Mouse (Mus musculus) neural tube, embryonic 13.5 days (tissue): ENCODE results near the gene Ikzf1. TPM values are rescaled to one million over a fixed set of nuclear protein-coding genes. Genes with fewer than 3 reads are reported as not detected.

ENCODE experiments used
- ATAC-seq: fragments of 200-750 bp; cut with Nextera tagmentation; 2 replicates; pipeline ENCODE4 v1.8.0; 2017; ENCODE audit warnings: low read depth, mild to moderate bottlenecking, moderate TSS enrichment, moderate library complexity
- H3K27ac ChIP-seq: fragments of 300-500 bp; sonication (generic); replicated peaks from 2 replicates; pipeline ENCODE4 v1.5.1; 2015; ENCODE audit warnings: moderate library complexity, mild to moderate bottlenecking, inconsistent platforms
- H3K27me3 ChIP-seq: fragments of 300-500 bp; sonication (generic); 2 replicates; pipeline ENCODE4 v1.6.1; 2015; ENCODE audit warnings: mild to moderate bottlenecking, inconsistent platforms
- H3K36me3 ChIP-seq: fragments of 300-500 bp; sonication (generic); 2 replicates; pipeline ENCODE4 v1.6.1; 2015; ENCODE audit warnings: mild to moderate bottlenecking, inconsistent platforms
- H3K4me1 ChIP-seq: fragments of 300-500 bp; sonication (generic); replicated peaks from 2 replicates; pipeline ENCODE4 v1.6.1; 2015; ENCODE audit warnings: inconsistent platforms
- H3K4me2 ChIP-seq: fragments of 300-500 bp; sonication (generic); 2 replicates; pipeline ENCODE4 v1.6.1; 2015; ENCODE audit warnings: inconsistent platforms, mild to moderate bottlenecking, moderate library complexity
- H3K4me3 ChIP-seq: fragments of 300-500 bp; sonication (generic); 2 replicates; pipeline ENCODE4 v1.5.1; 2015; ENCODE audit warnings: mild to moderate bottlenecking, inconsistent platforms
- H3K9ac ChIP-seq: fragments of 300-500 bp; sonication (generic); 2 replicates; pipeline ENCODE4 v1.6.1; 2015; ENCODE audit warnings: moderate library complexity, mild to moderate bottlenecking, inconsistent platforms
- H3K9me3 ChIP-seq: fragments of 300-500 bp; sonication (generic); 2 replicates; pipeline ENCODE4 v1.6.1; 2016; ENCODE audit warnings: inconsistent platforms
- WGBS: fragments of 180-500 bp; shearing (Covaris S2); methylation state at CpG from one replicate; pipeline ENCODE4 v1.1.7; 2015; 5-methylcytosine and 5-hydroxymethylcytosine counted together
- polyA plus RNA-seq: library from polyadenylated mRNA; unstranded; fragments of >200 nt; fragmentation: Nextera tagmentation; extraction: Ambion mirVana; gene quantifications from 2 replicates; pipeline ENCODE4 v1.2.1, GENCODE M21; 2015

Gene Ikzf1
- polyA plus RNA-seq, result 0.38 and 0.83 TPM in 2 replicates

DNA sequence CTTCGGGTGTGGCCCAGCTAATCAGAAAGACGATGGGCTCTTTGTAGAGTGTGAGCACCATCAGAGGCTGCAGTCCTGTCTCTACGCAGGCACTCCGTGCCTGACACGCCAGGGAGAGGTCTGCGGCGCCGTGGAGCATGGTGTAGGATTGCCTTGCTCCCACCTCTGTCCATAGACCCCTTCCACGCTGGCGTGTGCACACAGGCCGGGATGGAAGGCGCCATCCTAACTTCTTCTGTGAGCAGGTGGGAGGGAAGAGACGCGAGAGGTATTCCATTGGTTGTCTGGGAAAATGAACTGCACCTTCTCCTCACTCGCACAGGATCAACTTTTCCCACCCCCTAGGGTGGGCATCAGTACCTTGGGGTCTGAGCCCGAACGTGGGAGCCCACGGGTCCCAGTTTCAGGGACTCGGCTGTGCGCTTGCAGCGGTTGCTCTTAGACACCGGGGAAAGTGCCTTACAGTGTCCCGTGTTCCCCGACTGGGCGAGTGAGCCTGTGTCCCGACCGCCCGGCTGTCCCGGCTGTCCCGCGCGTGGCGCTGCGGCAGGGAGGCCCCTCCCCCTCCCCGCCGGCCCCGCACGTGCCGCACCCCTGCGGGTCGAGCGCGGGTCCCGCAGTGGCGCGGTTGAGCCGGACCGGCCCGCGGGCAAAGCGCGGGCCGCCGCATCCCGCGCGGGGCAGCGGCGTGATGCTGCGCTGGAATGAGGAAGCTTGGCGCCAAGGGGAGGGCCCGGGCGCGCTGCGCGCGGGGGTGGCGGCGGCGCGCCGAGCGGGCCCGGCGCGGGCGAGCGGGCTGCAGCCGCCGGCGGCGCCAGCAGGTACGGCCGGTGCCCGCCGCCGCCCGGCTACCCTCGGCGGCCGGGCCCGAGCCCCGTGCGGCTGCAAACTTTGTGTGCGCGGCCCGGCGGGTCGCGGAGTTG is at the start of gene Ikzf1:
TSS of gene Ikzf1 (plus strand) at position 74 of the 923 bp plus-strand sequence.
- H3K9ac ChIP-seq, result peak within 1 kb of the TSS; percentile 60
- H3K36me3 ChIP-seq, result no peaks in the 10 kb centered on the region
- H3K4me3 ChIP-seq, result peak within 1 kb of the TSS; percentile 64
- ATAC-seq, result peak; percentile 79
- no peak within 1 kb of the TSS for H3K27ac ChIP-seq
- peak within 1 kb of the TSS; percentile 98 for H3K4me2 ChIP-seq
- H3K4me1 ChIP-seq, result peaks cover 20% of the 10 kb centered on the region
- WGBS, result 1% methylated on average over 84 of the region's 100 CpGs
- no peaks in the 10 kb centered on the region for H3K9me3 ChIP-seq
- peaks cover 64% of the 10 kb centered on the region for H3K27me3 ChIP-seq

DNA sequence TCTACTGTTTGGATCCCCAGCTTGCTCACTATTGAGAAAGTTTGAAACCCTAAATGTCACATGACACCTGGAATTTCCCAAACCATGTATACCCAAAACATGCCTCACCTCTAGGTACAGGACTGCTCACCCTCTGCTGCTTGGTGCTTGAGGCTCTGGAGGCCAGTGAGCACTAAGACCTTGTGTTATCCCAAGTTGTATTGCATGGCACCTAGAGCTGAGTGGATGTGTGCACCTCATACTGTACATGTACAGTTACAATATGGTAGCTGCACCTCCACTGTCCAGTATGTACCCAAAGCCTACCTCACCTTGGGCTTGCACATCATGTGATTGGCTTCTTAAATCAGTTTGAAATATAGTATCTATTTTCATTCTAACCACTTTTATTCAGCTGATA is 40.5 kb upstream of the Ikzf1 start:
- Histone ChIP-seq H3K4me2 (no peak overlapping the region), H3K27me3 (no peaks in the 10 kb centered on the region), H3K9me3 (no peaks in the 10 kb centered on the region), H3K9ac (no peak overlapping the region), H3K36me3 (no peaks in the 10 kb centered on the region), H3K4me1 (no peaks in the 10 kb centered on the region), H3K4me3 (no peak overlapping the region), H3K27ac (no peak overlapping the region)
- ATAC-seq, result no peak

DNA sequence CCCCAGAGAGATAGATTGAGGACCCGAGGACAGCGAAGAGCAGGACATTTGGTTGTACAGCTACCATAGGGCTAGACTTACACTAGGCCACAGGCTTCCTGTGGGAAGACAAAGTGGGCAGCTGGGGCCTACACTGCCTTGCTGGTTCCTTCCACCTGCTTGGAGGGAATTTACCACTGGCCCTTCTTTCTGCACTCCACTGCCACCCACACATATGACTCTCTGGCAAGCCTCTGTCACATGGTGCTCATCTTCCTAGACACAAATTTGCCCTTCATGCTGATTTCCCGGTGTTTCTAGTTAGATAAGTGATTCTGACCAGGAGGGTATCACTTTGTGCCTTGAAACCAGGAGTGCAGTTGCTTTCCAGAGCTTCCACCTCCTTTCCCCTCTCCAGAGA is 28.4 kb upstream of the Ikzf1 start:
- H3K9ac ChIP-seq, result no peak overlapping the region
- H3K4me3 ChIP-seq, result no peak overlapping the region
- no peak for ATAC-seq
- 0 out of 2 replicates have a peak, but pooled peaks cover 5% of the 10 kb centered on the region for H3K4me1 ChIP-seq
- H3K36me3 ChIP-seq, result no peaks in the 10 kb centered on the region
- 87% methylated on average over 3 of the region's 3 CpGs for WGBS
- no peaks in the 10 kb centered on the region for H3K27me3 ChIP-seq
- H3K27ac ChIP-seq, result no peak overlapping the region
- H3K9me3 ChIP-seq, result no peaks in the 10 kb centered on the region
- H3K4me2 ChIP-seq, result no peak overlapping the region

DNA sequence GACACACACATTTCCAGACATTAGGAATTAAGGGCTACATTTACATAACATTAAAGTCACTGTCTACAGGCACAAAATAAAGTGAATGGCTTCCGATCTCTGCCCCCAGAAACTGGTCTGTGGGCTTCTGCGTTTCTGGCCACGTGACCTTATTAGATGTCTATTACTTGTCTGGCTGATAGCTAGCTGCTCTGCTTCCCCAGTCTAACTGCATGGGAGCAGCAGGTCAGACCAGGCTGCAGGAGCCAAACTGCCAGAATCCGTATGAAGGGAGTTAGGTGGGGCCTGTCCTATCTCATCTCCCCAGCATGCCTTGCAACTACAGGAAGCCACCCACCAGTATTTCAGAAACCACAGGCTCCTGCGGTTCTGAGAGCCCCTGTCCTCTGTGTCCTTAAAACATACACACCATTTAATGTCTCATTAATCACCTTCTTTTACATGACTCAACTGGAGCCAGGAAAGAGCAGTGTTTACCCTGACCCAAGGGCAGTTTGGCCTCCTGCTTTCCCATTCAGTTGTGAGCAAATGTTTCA is 27.7 kb upstream of the Ikzf1 start:
- ATAC-seq, result no peak
- Histone ChIP-seq H3K27me3 (no peaks in the 10 kb centered on the region), H3K4me3 (no peak overlapping the region), H3K9ac (no peak overlapping the region), H3K9me3 (no peaks in the 10 kb centered on the region), H3K27ac (no peak overlapping the region), H3K4me2 (no peak overlapping the region), H3K36me3 (no peaks in the 10 kb centered on the region), H3K4me1 (0 out of 2 replicates have a peak, but pooled peaks cover 5% of the 10 kb centered on the region)
- WGBS, result 56% methylated on average over 5 of the region's 5 CpGs

DNA sequence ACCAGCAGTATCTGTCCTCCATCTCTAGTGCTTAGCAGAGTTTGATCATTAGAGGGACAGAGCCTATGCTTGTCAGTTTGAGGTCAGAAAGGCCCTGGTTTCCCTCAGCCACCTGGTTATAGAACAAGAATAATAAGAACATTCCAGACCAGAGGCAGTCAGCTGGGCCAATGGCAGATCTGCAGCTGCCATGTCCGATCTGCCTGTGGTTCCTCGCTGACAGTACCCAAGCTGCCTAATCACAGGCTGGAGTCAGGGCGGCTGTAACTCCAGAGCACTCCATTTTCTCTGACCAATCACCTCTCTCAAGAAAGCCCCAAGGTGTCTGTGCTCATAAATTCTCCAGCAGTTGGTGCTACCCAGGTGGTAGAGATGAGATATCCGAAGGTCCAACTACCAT is 27.2 kb upstream of the Ikzf1 start:
- no peak overlapping the region for H3K4me3 ChIP-seq
- ATAC-seq, result no peak
- no peaks in the 10 kb centered on the region for H3K36me3 ChIP-seq
- H3K4me2 ChIP-seq, result no peak overlapping the region
- 74% methylated on average over 4 of the region's 4 CpGs for WGBS
- no peak overlapping the region for H3K27ac ChIP-seq
- no peak overlapping the region for H3K9ac ChIP-seq
- H3K9me3 ChIP-seq, result no peaks in the 10 kb centered on the region
- no peaks in the 10 kb centered on the region for H3K27me3 ChIP-seq
- 0 out of 2 replicates have a peak, but pooled peaks cover 5% of the 10 kb centered on the region for H3K4me1 ChIP-seq

DNA sequence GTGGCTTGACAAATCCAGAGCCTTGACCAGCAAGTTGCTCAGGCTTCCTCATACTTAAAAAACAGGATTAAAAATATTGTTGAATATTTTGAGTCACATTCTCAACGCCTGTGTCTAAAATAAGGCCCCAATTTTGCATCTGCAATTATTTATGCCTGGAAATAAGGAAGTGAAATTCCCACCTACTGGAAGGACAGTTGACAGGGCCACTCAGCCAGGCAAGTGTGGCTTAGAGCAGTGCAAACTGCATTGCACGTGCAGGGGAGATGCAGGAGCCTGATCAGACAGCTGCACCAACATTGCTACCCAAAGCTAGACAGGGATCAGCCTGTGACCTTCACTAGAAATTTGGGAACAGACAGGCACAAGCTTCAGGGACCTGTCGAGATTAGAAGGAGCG is 26.0 kb upstream of the Ikzf1 start:
- no peak overlapping the region for H3K4me3 ChIP-seq
- no peak for ATAC-seq
- H3K4me1 ChIP-seq, result 0 out of 2 replicates have a peak, but pooled peaks cover 5% of the 10 kb centered on the region
- no peak overlapping the region for H3K4me2 ChIP-seq
- no peaks in the 10 kb centered on the region for H3K36me3 ChIP-seq
- H3K27me3 ChIP-seq, result no peaks in the 10 kb centered on the region
- no peak overlapping the region for H3K27ac ChIP-seq
- H3K9ac ChIP-seq, result no peak overlapping the region
- WGBS, result 82% methylated on average over 4 of the region's 4 CpGs
- H3K9me3 ChIP-seq, result no peaks in the 10 kb centered on the region

DNA sequence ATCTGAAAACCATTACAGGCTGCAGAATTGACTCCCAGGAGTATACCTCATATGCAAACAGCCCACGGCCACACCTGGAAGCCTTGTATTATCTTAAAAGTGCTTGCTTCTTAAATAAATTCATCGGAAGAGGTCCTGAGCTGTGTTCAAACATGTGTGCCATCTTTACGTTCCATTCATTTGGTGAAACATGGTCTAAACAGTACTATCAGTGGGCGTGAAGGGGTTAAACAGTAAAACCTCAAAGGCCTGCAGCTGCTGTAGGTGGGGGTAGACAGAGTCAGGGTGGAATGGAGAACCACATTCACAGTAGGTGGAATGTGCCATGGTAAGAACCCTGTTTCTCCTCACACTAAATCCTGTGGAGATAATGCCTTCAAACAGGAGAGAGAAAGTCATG is 24.2 kb upstream of the Ikzf1 start:
- Histone ChIP-seq H3K4me3 (no peak overlapping the region), H3K36me3 (no peaks in the 10 kb centered on the region), H3K4me2 (no peak overlapping the region), H3K27ac (no peak overlapping the region), H3K4me1 (0 out of 2 replicates have a peak, but pooled peaks cover 5% of the 10 kb centered on the region), H3K9ac (no peak overlapping the region), H3K27me3 (no peaks in the 10 kb centered on the region), H3K9me3 (no peaks in the 10 kb centered on the region)
- ATAC-seq, result no peak
- 86% methylated on average over 4 of the region's 4 CpGs for WGBS

DNA sequence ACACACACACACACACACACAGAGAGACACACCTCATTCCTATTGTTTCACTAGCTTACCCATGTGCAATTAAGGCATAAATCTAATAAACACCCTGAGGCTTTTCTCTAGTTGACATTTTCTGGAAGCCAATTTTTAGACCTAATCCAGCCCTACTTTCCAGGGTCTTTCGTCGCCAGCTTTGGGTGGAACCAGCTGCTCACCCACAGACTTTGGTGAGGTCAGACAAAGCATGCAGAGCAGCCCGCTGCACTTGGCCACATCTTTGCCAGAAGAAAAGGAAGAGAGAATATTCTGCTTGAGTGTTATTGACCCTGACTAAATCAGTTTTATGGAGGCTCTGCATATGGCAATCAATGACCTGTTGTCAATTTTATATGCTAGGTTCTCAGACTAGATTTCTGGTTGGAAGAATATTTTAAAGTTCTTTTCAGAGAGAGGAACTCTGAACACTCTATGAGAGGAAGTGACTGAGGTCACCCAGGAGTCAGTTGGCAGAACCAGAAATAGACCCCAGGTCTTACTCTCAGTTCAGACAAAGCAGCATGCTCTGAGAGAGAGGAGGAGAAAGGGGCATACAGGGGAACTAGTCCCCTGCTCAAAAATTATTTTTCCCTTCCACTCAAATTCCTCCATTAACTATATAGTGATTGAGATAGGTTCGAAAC is 17.4 kb upstream of the Ikzf1 start:
- H3K9ac ChIP-seq, result no peak overlapping the region
- no peaks in the 10 kb centered on the region for H3K4me1 ChIP-seq
- ATAC-seq, result no peak
- no peaks in the 10 kb centered on the region for H3K9me3 ChIP-seq
- 83% methylated on average over 4 of the region's 4 CpGs for WGBS
- H3K27ac ChIP-seq, result no peak overlapping the region
- H3K4me3 ChIP-seq, result no peak overlapping the region
- no peaks in the 10 kb centered on the region for H3K36me3 ChIP-seq
- no peaks in the 10 kb centered on the region for H3K27me3 ChIP-seq
- H3K4me2 ChIP-seq, result no peak overlapping the region

DNA sequence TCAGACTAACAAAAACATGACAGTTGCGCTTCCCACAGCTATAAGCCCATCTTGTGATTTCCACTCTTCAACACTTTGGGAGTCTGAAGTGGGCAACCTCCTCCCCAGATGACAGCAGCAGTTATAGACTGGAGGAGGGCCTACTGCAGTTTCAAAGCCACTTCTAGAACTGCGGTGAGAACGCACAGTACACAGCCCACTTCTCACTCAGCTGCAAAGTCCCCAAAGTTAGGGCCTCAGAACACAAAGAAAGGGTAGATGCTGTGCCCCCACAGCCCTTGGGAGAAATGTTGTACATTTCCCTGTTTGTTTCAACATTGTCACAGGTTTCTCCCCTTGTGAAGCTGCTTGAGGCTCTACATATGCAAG is 16.9 kb upstream of the Ikzf1 start:
- no peak overlapping the region for H3K27ac ChIP-seq
- no peaks in the 10 kb centered on the region for H3K9me3 ChIP-seq
- no peaks in the 10 kb centered on the region for H3K4me1 ChIP-seq
- no peaks in the 10 kb centered on the region for H3K36me3 ChIP-seq
- ATAC-seq, result no peak
- WGBS, result 93% methylated on average over 3 of the region's 3 CpGs
- H3K9ac ChIP-seq, result no peak overlapping the region
- H3K4me2 ChIP-seq, result no peak overlapping the region
- no peaks in the 10 kb centered on the region for H3K27me3 ChIP-seq
- no peak overlapping the region for H3K4me3 ChIP-seq

DNA sequence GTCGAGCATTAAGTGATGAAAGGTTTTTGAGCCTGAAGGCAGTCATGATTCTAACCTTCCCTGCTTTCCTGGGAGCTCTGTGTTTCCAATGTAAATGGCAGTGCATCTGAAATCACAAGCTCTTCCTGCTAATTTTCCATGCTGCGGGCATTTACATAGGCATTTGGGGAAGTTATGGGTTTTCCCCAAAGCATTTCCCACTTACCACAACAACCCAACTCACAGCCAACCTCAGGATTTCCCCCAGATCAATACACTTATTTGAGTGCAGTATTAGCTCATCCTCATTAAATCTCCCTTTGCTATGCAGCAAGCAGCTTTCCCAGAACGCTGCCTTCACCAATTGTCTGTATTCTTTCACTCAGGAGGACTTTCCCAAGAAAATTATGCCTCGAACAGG is 11.8 kb upstream of the Ikzf1 start:
- Histone ChIP-seq H3K9me3 (no peaks in the 10 kb centered on the region), H3K4me2 (no peak overlapping the region), H3K27ac (no peak overlapping the region), H3K36me3 (no peaks in the 10 kb centered on the region), H3K9ac (no peak overlapping the region), H3K27me3 (no peaks in the 10 kb centered on the region), H3K4me3 (no peak overlapping the region), H3K4me1 (no peaks in the 10 kb centered on the region)
- no peak for ATAC-seq
- 71% methylated on average over 4 of the region's 4 CpGs for WGBS

DNA sequence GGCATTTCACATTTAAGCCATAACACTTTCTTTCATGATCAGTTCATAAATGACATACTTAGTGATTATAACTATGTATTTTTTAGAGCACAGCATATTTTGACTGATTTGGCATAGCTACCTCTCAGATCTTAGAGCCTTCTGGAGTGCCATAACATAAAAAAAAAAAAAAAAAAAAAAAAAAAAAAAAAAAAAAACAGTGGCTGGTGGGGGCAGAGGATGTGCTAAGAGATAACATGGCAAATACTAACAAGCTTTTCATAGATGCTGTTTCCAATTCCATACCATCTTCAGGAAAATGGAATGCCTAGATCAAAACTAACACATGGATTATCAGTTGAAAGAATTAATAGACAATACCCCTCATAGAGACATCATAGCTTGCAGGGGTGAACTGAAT is 9.7 kb upstream of the Ikzf1 start:
- no peak for ATAC-seq
- Histone ChIP-seq H3K4me1 (no peaks in the 10 kb centered on the region), H3K4me2 (no peak overlapping the region), H3K4me3 (no peak overlapping the region), H3K27me3 (no peaks in the 10 kb centered on the region), H3K36me3 (no peaks in the 10 kb centered on the region), H3K9ac (no peak overlapping the region), H3K27ac (no peak overlapping the region), H3K9me3 (no peaks in the 10 kb centered on the region)

DNA sequence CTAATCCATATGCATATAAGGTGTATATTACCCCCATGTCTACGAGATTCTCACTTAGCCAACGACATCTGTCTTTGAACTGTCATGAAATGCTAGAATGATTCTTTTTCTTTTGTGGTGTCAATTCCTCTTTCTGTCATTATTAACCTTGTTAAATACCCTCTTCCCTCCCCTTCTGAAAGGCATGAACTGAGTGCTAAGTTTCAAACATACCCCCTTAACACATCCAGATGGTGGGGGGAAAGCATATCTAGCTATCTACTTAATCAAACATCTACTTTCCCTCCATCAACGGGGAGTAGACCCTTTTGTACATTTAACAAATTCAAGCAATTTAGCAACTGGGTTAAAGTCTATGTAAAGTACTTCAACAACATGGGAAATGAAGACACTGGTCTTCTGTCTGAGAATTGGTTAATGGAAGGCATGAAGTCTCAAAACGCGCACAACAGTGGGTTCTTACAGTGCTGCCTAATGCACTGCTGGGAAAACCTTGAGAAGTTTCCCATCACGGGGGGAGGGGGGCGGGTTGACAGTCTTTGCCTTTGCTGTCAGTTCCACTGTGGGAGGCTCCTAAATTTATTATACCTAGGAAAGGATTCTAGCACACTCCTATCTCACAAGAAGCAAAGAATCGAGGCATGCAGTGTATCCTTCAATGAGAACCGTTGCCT is 8.6 kb upstream of the Ikzf1 start:
- WGBS, result 84% methylated on average over 9 of the region's 9 CpGs
- no peak overlapping the region for H3K4me3 ChIP-seq
- H3K9ac ChIP-seq, result no peak overlapping the region
- H3K27me3 ChIP-seq, result no peaks in the 10 kb centered on the region
- no peaks in the 10 kb centered on the region for H3K4me1 ChIP-seq
- no peaks in the 10 kb centered on the region for H3K36me3 ChIP-seq
- no peaks in the 10 kb centered on the region for H3K9me3 ChIP-seq
- ATAC-seq, result no peak
- no peak overlapping the region for H3K4me2 ChIP-seq
- H3K27ac ChIP-seq, result no peak overlapping the region
